Mouse (Mus musculus): ENCODE data around the gene Cep170b.

DNA sequence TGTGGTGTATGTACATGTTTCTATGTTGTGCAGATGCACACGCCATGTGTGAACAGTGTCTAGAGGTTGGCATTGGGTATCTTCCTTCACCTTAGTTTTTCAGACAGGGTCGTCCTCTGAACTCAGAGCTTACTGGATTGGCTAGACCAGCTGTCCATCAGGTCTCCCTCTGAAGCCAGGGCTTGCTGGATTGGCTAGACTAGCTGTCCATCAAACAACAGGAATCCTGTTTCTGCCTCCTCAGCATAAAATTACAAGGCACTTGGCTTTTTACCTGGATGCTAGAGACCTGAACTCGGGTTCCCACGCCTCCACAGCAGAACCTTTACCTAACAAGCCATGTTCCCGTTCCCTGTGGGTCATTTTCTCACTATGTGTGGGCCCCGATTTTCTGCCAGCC lies 48.8 kb downstream of the Cep170b start:
- TF ChIP-seq GATA1 (IDR thresholded peaks at IDR 0.05; ENCODE audit: borderline replicate concordance, low read length) (no peak), FLI1 (IDR thresholded peaks at IDR 0.05; ENCODE audit: low read length) (no peak)
